ENCODE assay signal across 18 mouse cellular contexts in genomic region chr7:127849973-127850875, GRCm38 (mm10). TPM values are rescaled to one million over a fixed set of nuclear protein-coding genes. Genes with fewer than 3 reads are reported as not detected.
A peak's percentile ranks its signal among the peaks of the same experiment; 100 is the strongest.
DNase-seq lines count a peak whose midpoint lies in the region; ATAC-seq and TF ChIP-seq lines count a peak whose summit lies in the region.
"Had no signal": no experiment of that assay in that cellular context is flagged by ENCODE, and none has a peak within 500 bp of the region (broad histone marks: within the 10 kb centered on the region; RNA-seq: fewer than 3 reads in every experiment).

No protein-coding gene starts in this region.

- no peak for TF ChIP-seq CTCF in lung, postnatal 0 days (IDR thresholded peaks at IDR 0.05)
- no peak for TF ChIP-seq CTCF in lung, adult 2 months (IDR thresholded peaks at IDR 0.05; ENCODE audit: insufficient read depth, low read length)

- DNase-seq in embryonic facial prominence, embryonic 14.5 days (ENCODE audit: low spot score), result peak; percentile 25
- DNase-seq in embryonic facial prominence, embryonic 10.5 days (ENCODE audit: low spot score), result no peak
- DNase-seq in lung, postnatal 0 days (ENCODE audit: low spot score), result peak; percentile 20
- DNase-seq in lung, adult 2 months, result no peak
- no peak for DNase-seq in liver, embryonic 13.5 days
- DNase-seq in urinary bladder, adult 18-20 months (ENCODE audit: low spot score in 2 of 2), result no peak
- no peak for DNase-seq in spleen, adult 18-20 months
- DNase-seq: cerebellum, postnatal 10 days; forebrain, postnatal 0 days; lung, embryonic 14.5 days; retina, postnatal 1 day had no signal

- WGBS in embryonic facial prominence, embryonic 14.5 days, result 77% methylated on average over 6 of the region's 6 CpGs
- 80% methylated on average over 6 of the region's 6 CpGs for WGBS in embryonic facial prominence, embryonic 10.5 days
- WGBS in lung, postnatal 0 days, result 60% methylated on average over 6 of the region's 6 CpGs
- 51% methylated on average over 6 of the region's 6 CpGs for WGBS in lung, adult 2 months
- 41% methylated on average over 6 of the region's 6 CpGs for WGBS in liver, embryonic 13.5 days (ENCODE audit: insufficient replicate concordance)
- 69% methylated on average over 6 of the region's 6 CpGs for WGBS in stomach, embryonic 16.5 days

- TF ChIP-seq POLR2A in lung, adult 2 months (IDR thresholded peaks at IDR 0.05; ENCODE audit: borderline replicate concordance, extremely low read depth, low read depth, low read length), result no peak

- no peaks in the 10 kb centered on the region for H3K27me3 ChIP-seq in embryonic facial prominence, embryonic 14.5 days (replicated peaks; ENCODE audit: control insufficient read depth, insufficient read depth, low read length)
- no peaks in the 10 kb centered on the region for H3K27me3 ChIP-seq in embryonic facial prominence, embryonic 10.5 days (replicated peaks; ENCODE audit: low read depth, poor library complexity, severe bottlenecking)
- no peaks in the 10 kb centered on the region for H3K27me3 ChIP-seq in lung, postnatal 0 days (replicated peaks; ENCODE audit: insufficient read depth, low read length)
- no peaks in the 10 kb centered on the region for H3K27me3 ChIP-seq in liver, embryonic 13.5 days
- H3K27me3 ChIP-seq in stomach, embryonic 16.5 days (ENCODE audit: control insufficient read depth, insufficient read depth, low read length), result no peaks in the 10 kb centered on the region
- H3K27me3 ChIP-seq: embryonic facial prominence, embryonic 13.5 days; heart, embryonic 13.5 days; hindbrain, embryonic 12.5 days; midbrain, embryonic 13.5 days; neural tube, embryonic 12.5 days had no signal

- no peak overlapping the region for H3K4me3 ChIP-seq in embryonic facial prominence, embryonic 14.5 days (ENCODE audit: low read depth, low read length)
- no peak overlapping the region for H3K4me3 ChIP-seq in embryonic facial prominence, embryonic 10.5 days
- H3K4me3 ChIP-seq in lung, postnatal 0 days (ENCODE audit: low read depth, low read length), result no peak overlapping the region
- H3K4me3 ChIP-seq in lung, adult 2 months (replicated peaks; ENCODE audit: extremely low read depth, low read depth, low read length), result no peak overlapping the region
- no peak overlapping the region for H3K4me3 ChIP-seq in liver, embryonic 13.5 days (replicated peaks)
- no peak overlapping the region for H3K4me3 ChIP-seq in stomach, embryonic 16.5 days (replicated peaks; ENCODE audit: low read length)
- H3K4me3 ChIP-seq: embryonic facial prominence, embryonic 13.5 days; heart, embryonic 13.5 days; hindbrain, embryonic 12.5 days; left cerebral cortex, adult 2 months; midbrain, embryonic 13.5 days; neural tube, embryonic 12.5 days had no signal

- ATAC-seq in embryonic facial prominence, embryonic 14.5 days (ENCODE audit: low read depth), result peak; percentile 33; the same call in 1 of the 2 replicates
- ATAC-seq in lung, postnatal 0 days, result no peak
- peak; percentile 61 for ATAC-seq in liver, embryonic 13.5 days (ENCODE audit: low read depth)
- peak; percentile 10; the same call in 1 of the 2 replicates for ATAC-seq in stomach, embryonic 16.5 days (ENCODE audit: insufficient read depth, low FRiP score)
- ATAC-seq: forebrain, postnatal 0 days; midbrain, embryonic 13.5 days had no signal

- no peaks in the 10 kb centered on the region for H3K9me3 ChIP-seq in embryonic facial prominence, embryonic 14.5 days (ENCODE audit: control insufficient read depth, low read length)
- H3K9me3 ChIP-seq in embryonic facial prominence, embryonic 10.5 days, result no peaks in the 10 kb centered on the region
- H3K9me3 ChIP-seq in lung, postnatal 0 days (ENCODE audit: low read length), result no peaks in the 10 kb centered on the region
- no peaks in the 10 kb centered on the region for H3K9me3 ChIP-seq in liver, embryonic 13.5 days (replicated peaks)
- no peaks in the 10 kb centered on the region for H3K9me3 ChIP-seq in stomach, embryonic 16.5 days (replicated peaks; ENCODE audit: control insufficient read depth, low read length)
- H3K9me3 ChIP-seq: embryonic facial prominence, embryonic 13.5 days; heart, embryonic 13.5 days; hindbrain, embryonic 12.5 days; midbrain, embryonic 13.5 days; neural tube, embryonic 12.5 days had no signal

- H3K4me1 ChIP-seq in embryonic facial prominence, embryonic 14.5 days (ENCODE audit: control insufficient read depth, insufficient read depth, low read length), result no peaks in the 10 kb centered on the region
- no peaks in the 10 kb centered on the region for H3K4me1 ChIP-seq in embryonic facial prominence, embryonic 10.5 days
- no peaks in the 10 kb centered on the region for H3K4me1 ChIP-seq in lung, postnatal 0 days (ENCODE audit: insufficient read depth, low read depth, low read length)
- H3K4me1 ChIP-seq in lung, adult 2 months (ENCODE audit: control insufficient read depth, insufficient read depth, low read length), result peaks cover 5% of the 10 kb centered on the region
- H3K4me1 ChIP-seq in liver, embryonic 13.5 days (replicated peaks), result peaks cover 19% of the 10 kb centered on the region
- no peaks in the 10 kb centered on the region for H3K4me1 ChIP-seq in stomach, embryonic 16.5 days (ENCODE audit: control insufficient read depth, insufficient read depth, low read length)
- H3K4me1 ChIP-seq: embryonic facial prominence, embryonic 13.5 days; hindbrain, embryonic 12.5 days; midbrain, embryonic 13.5 days; neural tube, embryonic 12.5 days had no signal

- H3K27ac ChIP-seq in embryonic facial prominence, embryonic 14.5 days (replicated peaks; ENCODE audit: low read depth, low read length), result 0 out of 2 replicates have a peak overlapping the region, but pooled peaks have one; percentile 21
- no peak overlapping the region for H3K27ac ChIP-seq in embryonic facial prominence, embryonic 10.5 days (replicated peaks)
- H3K27ac ChIP-seq in lung, postnatal 0 days (ENCODE audit: low read length), result no peak overlapping the region
- H3K27ac ChIP-seq in liver, embryonic 13.5 days, result peak overlapping the region; percentile 53
- no peak overlapping the region for H3K27ac ChIP-seq in stomach, embryonic 16.5 days (ENCODE audit: low read length)
- H3K27ac ChIP-seq: embryonic facial prominence, embryonic 13.5 days; heart, embryonic 13.5 days; hindbrain, embryonic 12.5 days; left cerebral cortex, adult 2 months; midbrain, embryonic 13.5 days; neural tube, embryonic 12.5 days had no signal

- TF ChIP-seq EP300 in lung, postnatal 0 days (IDR thresholded peaks at IDR 0.05), result no peak

- no peak overlapping the region for H3K9ac ChIP-seq in embryonic facial prominence, embryonic 14.5 days (ENCODE audit: low read depth, low read length)
- no peak overlapping the region for H3K9ac ChIP-seq in lung, postnatal 0 days (replicated peaks; ENCODE audit: low read depth)
- H3K9ac ChIP-seq in liver, embryonic 13.5 days, result peak overlapping the region; percentile 1; the same call in 1 of the 2 replicates
- no peak overlapping the region for H3K9ac ChIP-seq in stomach, embryonic 16.5 days (ENCODE audit: low read length)
- H3K9ac ChIP-seq: embryonic facial prominence, embryonic 13.5 days; forebrain, postnatal 0 days; heart, embryonic 13.5 days; hindbrain, embryonic 12.5 days; lung, embryonic 14.5 days; midbrain, embryonic 13.5 days; neural tube, embryonic 12.5 days had no signal

- no peak overlapping the region for H3K4me2 ChIP-seq in embryonic facial prominence, embryonic 14.5 days (ENCODE audit: low read depth, low read length)
- no peak overlapping the region for H3K4me2 ChIP-seq in lung, postnatal 0 days (replicated peaks; ENCODE audit: low read depth, low read length)
- H3K4me2 ChIP-seq in liver, embryonic 13.5 days, result no peak overlapping the region
- H3K4me2 ChIP-seq in stomach, embryonic 16.5 days (ENCODE audit: low read depth, low read length), result no peak overlapping the region
- H3K4me2 ChIP-seq: embryonic facial prominence, embryonic 13.5 days; heart, embryonic 13.5 days; hindbrain, embryonic 12.5 days; lung, embryonic 14.5 days; midbrain, embryonic 13.5 days; neural tube, embryonic 12.5 days had no signal

- peaks cover 28% of the 10 kb centered on the region; the same call in 1 of the 2 replicates for H3K36me3 ChIP-seq in embryonic facial prominence, embryonic 14.5 days (ENCODE audit: control insufficient read depth, insufficient read depth, low read length)
- H3K36me3 ChIP-seq in embryonic facial prominence, embryonic 10.5 days (replicated peaks), result peaks cover 25% of the 10 kb centered on the region
- H3K36me3 ChIP-seq in lung, postnatal 0 days (ENCODE audit: insufficient read depth, low read length), result peaks cover 5% of the 10 kb centered on the region; the same call in 1 of the 2 replicates
- peaks cover 28% of the 10 kb centered on the region for H3K36me3 ChIP-seq in liver, embryonic 13.5 days
- H3K36me3 ChIP-seq in stomach, embryonic 16.5 days (ENCODE audit: control insufficient read depth, insufficient read depth, low read length), result no peaks in the 10 kb centered on the region

RNA-seq across cellular contexts. Expression of gene Zfp646, which starts 25.8 kb away (rescaled TPM):
- 13.3 and 14.0 TPM in 2 replicates for polyA plus RNA-seq in embryonic facial prominence, embryonic 14.5 days (2014; fragmentation: Nextera tagmentation; extraction: Ambion mirVana)
- polyA plus RNA-seq in embryonic facial prominence, embryonic 10.5 days (2016; fragmentation: Nextera tagmentation; extraction: Ambion mirVana), result 19.9 and 21.8 TPM in 2 replicates
- polyA plus RNA-seq in lung, postnatal 0 days (2015; fragmentation: Nextera tagmentation; extraction: Ambion mirVana), result 6.3 and 6.8 TPM in 2 replicates
- 22.0 and 23.4 TPM in 2 replicates for polyA plus RNA-seq in lung, adult 2 months (2012; rRNA removed)
- 3.7 and 5.0 TPM in 2 replicates for polyA plus RNA-seq in liver, embryonic 13.5 days (2015; fragmentation: Nextera tagmentation; extraction: Ambion mirVana)
- polyA plus RNA-seq in stomach, embryonic 16.5 days (2015; fragmentation: Nextera tagmentation; extraction: Ambion mirVana), result 9.9 and 11.2 TPM in 2 replicates

RNA-seq across cellular contexts. Expression of gene Stx1b, which starts 25.9 kb away (rescaled TPM):
- polyA plus RNA-seq in embryonic facial prominence, embryonic 14.5 days (2014; fragmentation: Nextera tagmentation; extraction: Ambion mirVana), result 3.4 and 5.2 TPM in 2 replicates
- polyA plus RNA-seq in embryonic facial prominence, embryonic 10.5 days (2016; fragmentation: Nextera tagmentation; extraction: Ambion mirVana), result 4.7 and 6.5 TPM in 2 replicates
- 0.74 and 0.94 TPM in 2 replicates for polyA plus RNA-seq in lung, postnatal 0 days (2015; fragmentation: Nextera tagmentation; extraction: Ambion mirVana)
- 5.1 and 7.6 TPM in 2 replicates for polyA plus RNA-seq in lung, adult 2 months (2012; rRNA removed)
- 0.22 and 0.41 TPM in 2 replicates for polyA plus RNA-seq in liver, embryonic 13.5 days (2015; fragmentation: Nextera tagmentation; extraction: Ambion mirVana)
- polyA plus RNA-seq in stomach, embryonic 16.5 days (2015; fragmentation: Nextera tagmentation; extraction: Ambion mirVana), result 2.9 and 3.6 TPM in 2 replicates

RNA-seq across cellular contexts. Expression of gene Stx4a, which starts 26.1 kb away (rescaled TPM):
- polyA plus RNA-seq in embryonic facial prominence, embryonic 14.5 days (2014; fragmentation: Nextera tagmentation; extraction: Ambion mirVana), result 28.0 and 38.1 TPM in 2 replicates
- 22.5 and 29.3 TPM in 2 replicates for polyA plus RNA-seq in embryonic facial prominence, embryonic 10.5 days (2016; fragmentation: Nextera tagmentation; extraction: Ambion mirVana)
- 41.3 and 49.2 TPM in 2 replicates for polyA plus RNA-seq in lung, postnatal 0 days (2015; fragmentation: Nextera tagmentation; extraction: Ambion mirVana)
- 63.5 and 77.9 TPM in 2 replicates for polyA plus RNA-seq in lung, adult 2 months (2012; rRNA removed)
- 17.4 and 17.5 TPM in 2 replicates for polyA plus RNA-seq in liver, embryonic 13.5 days (2015; fragmentation: Nextera tagmentation; extraction: Ambion mirVana)
- polyA plus RNA-seq in stomach, embryonic 16.5 days (2015; fragmentation: Nextera tagmentation; extraction: Ambion mirVana), result 43.1 and 48.6 TPM in 2 replicates

RNA-seq across cellular contexts. Expression of gene Zfp668, which starts 26.4 kb away (rescaled TPM):
- polyA plus RNA-seq in embryonic facial prominence, embryonic 14.5 days (2014; fragmentation: Nextera tagmentation; extraction: Ambion mirVana), result 11.2 and 14.7 TPM in 2 replicates
- 42.5 and 49.1 TPM in 2 replicates for polyA plus RNA-seq in embryonic facial prominence, embryonic 10.5 days (2016; fragmentation: Nextera tagmentation; extraction: Ambion mirVana)
- polyA plus RNA-seq in lung, postnatal 0 days (2015; fragmentation: Nextera tagmentation; extraction: Ambion mirVana), result 9.4 and 10.0 TPM in 2 replicates
- 6.0 and 6.7 TPM in 2 replicates for polyA plus RNA-seq in lung, adult 2 months (2012; rRNA removed)
- polyA plus RNA-seq in liver, embryonic 13.5 days (2015; fragmentation: Nextera tagmentation; extraction: Ambion mirVana), result 7.3 and 7.6 TPM in 2 replicates
- 11.5 and 11.9 TPM in 2 replicates for polyA plus RNA-seq in stomach, embryonic 16.5 days (2015; fragmentation: Nextera tagmentation; extraction: Ambion mirVana)

RNA-seq across cellular contexts. Expression of gene Prss53, which starts 40.5 kb away (rescaled TPM):
- polyA plus RNA-seq in embryonic facial prominence, embryonic 14.5 days (2014; fragmentation: Nextera tagmentation; extraction: Ambion mirVana), result 1.8 and 2.4 TPM in 2 replicates
- polyA plus RNA-seq in embryonic facial prominence, embryonic 10.5 days (2016; fragmentation: Nextera tagmentation; extraction: Ambion mirVana), result 0.64 and 0.79 TPM in 2 replicates
- polyA plus RNA-seq in lung, postnatal 0 days (2015; fragmentation: Nextera tagmentation; extraction: Ambion mirVana), result 0.56 and 0.76 TPM in 2 replicates
- polyA plus RNA-seq in lung, adult 2 months (2012; rRNA removed), result 3.4 and 5.0 TPM in 2 replicates
- polyA plus RNA-seq in liver, embryonic 13.5 days (2015; fragmentation: Nextera tagmentation; extraction: Ambion mirVana), result 0.19 and 0.24 TPM in 2 replicates
- 1.7 and 1.8 TPM in 2 replicates for polyA plus RNA-seq in stomach, embryonic 16.5 days (2015; fragmentation: Nextera tagmentation; extraction: Ambion mirVana)

Comparison
In these comparisons a context has a peak if more than half of its experiments do, and no peak if none do; other contexts are left out.
1. DNase-seq: peak in embryonic facial prominence, embryonic 14.5 days (single experiment) and lung, postnatal 0 days (single experiment); none in embryonic facial prominence, embryonic 10.5 days (single experiment), lung, adult 2 months (single experiment), liver, embryonic 13.5 days (single experiment), urinary bladder, adult 18-20 months (0 of 2) and spleen, adult 18-20 months (0 of 2).
2. H3K27ac ChIP-seq: peak in embryonic facial prominence, embryonic 14.5 days (single experiment) and liver, embryonic 13.5 days (single experiment); none in embryonic facial prominence, embryonic 10.5 days (single experiment), lung, postnatal 0 days (single experiment) and stomach, embryonic 16.5 days (single experiment).